Mouse (Mus musculus) G1E (cell line): Measurements from ENCODE around the gene Plekha4.

Experiments
- CTCF ChIP-seq: IDR thresholded peaks from 2 replicates; pipeline ENCODE4 v1.5.1; 2012; ENCODE audit warnings: low read depth, low read length, inconsistent platforms, mixed read lengths
- GATA2 ChIP-seq: IDR thresholded peaks from 2 replicates; pipeline ENCODE4 v1.6.1; 2012; ENCODE audit warnings: low read depth, low read length, inconsistent platforms, borderline replicate concordance
- POLR2AphosphoS5 ChIP-seq: IDR thresholded peaks from 2 replicates; pipeline ENCODE4 v1.6.1; 2012; ENCODE audit warnings: low read depth, low read length, inconsistent platforms; ENCODE audit not compliant: insufficient replicate concordance

GRCm38 (mm10) chr7:45574472-45575379 lies 48.6 kb downstream of the Plekha4 start:
- TF ChIP-seq CTCF = no peak
- TF ChIP-seq GATA2 = no peak
- no peak for TF ChIP-seq POLR2AphosphoS5
